Mouse (Mus musculus): ENCODE results near the gene Atxn2l. TPM values are rescaled to one million over a fixed set of nuclear protein-coding genes. Genes with fewer than 3 reads are reported as not detected.
A peak's percentile ranks its signal among the peaks of the same experiment; 100 is the strongest.

The Atxn2l gene
- polyA plus RNA-seq, 1 experiment = 208 TPM

- TF ChIP-seq CTCF (IDR thresholded peaks at IDR 0.05; ENCODE audit: extremely low read depth, insufficient read depth, insufficient read length, insufficient replicate concordance) (peak; percentile 36; the same call in 1 of the 2 replicates), POLR2A (IDR thresholded peaks at IDR 0.05; ENCODE audit: low read depth, low read length) (peak; percentile 77)
- no peaks in the 10 kb centered on the region for H3K27me3 ChIP-seq (ENCODE audit: control insufficient read depth, insufficient read depth, low read length)
- peak within 1 kb of the TSS; percentile 84 for H3K4me3 ChIP-seq (ENCODE audit: extremely low read depth, insufficient read depth, insufficient read length)
- peaks cover 4% of the 10 kb centered on the region for H3K36me3 ChIP-seq (ENCODE audit: control insufficient read depth, insufficient read depth, low read length)
- peak within 1 kb of the TSS; percentile 97 for H3K27ac ChIP-seq (ENCODE audit: insufficient read depth, low read length)
- H3K4me1 ChIP-seq (ENCODE audit: control insufficient read depth, insufficient read depth, insufficient read length) = peaks cover 23% of the 10 kb centered on the region; the same call in 1 of the 2 replicates
- peak; percentile 82 to 85 for DNase-seq (ENCODE audit: low read depth in 1 of 2, low spot score in 2 of 2)
- WGBS = under 1% methylated on average over 53 of the region's 53 CpGs
Observed at GRCm38 (mm10) chr7:126474993-126475581, 28.1 kb downstream of the Atxn2l start, which contains the start of gene Sh2b1. Gene Sh2b1, minus strand, starts transcription at chr7:126475424.

GRCm38 (mm10) chr7:126474486-126474955 lies 28.7 kb downstream of the Atxn2l start:
- Histone ChIP-seq H3K27me3 (ENCODE audit: control insufficient read depth, insufficient read depth, low read length) (no peaks in the 10 kb centered on the region), H3K36me3 (ENCODE audit: control insufficient read depth, insufficient read depth, low read length) (peaks cover 4% of the 10 kb centered on the region), H3K27ac (ENCODE audit: insufficient read depth, low read length) (peak overlapping the region; percentile 97; the same call in 1 of the 2 replicates), H3K4me3 (ENCODE audit: extremely low read depth, insufficient read depth, insufficient read length) (peak overlapping the region; percentile 84), H3K4me1 (ENCODE audit: control insufficient read depth, insufficient read depth, insufficient read length) (peaks cover 23% of the 10 kb centered on the region; the same call in 1 of the 2 replicates)
- 1% methylated on average over 26 of the region's 27 CpGs for WGBS
- DNase-seq (ENCODE audit: low read depth in 1 of 2, low spot score in 2 of 2) = no peak
- TF ChIP-seq CTCF (IDR thresholded peaks at IDR 0.05; ENCODE audit: extremely low read depth, insufficient read depth, insufficient read length, insufficient replicate concordance) = no peak
- no peak for TF ChIP-seq POLR2A (IDR thresholded peaks at IDR 0.05; ENCODE audit: low read depth, low read length)

GRCm38 (mm10) chr7:126473470-126474086 lies 29.7 kb downstream of the Atxn2l start:
- no peak for DNase-seq (ENCODE audit: low read depth in 1 of 2, low spot score in 2 of 2)
- Histone ChIP-seq H3K4me1 (ENCODE audit: control insufficient read depth, insufficient read depth, insufficient read length) (peaks cover 23% of the 10 kb centered on the region; the same call in 1 of the 2 replicates), H3K27me3 (ENCODE audit: control insufficient read depth, insufficient read depth, low read length) (no peaks in the 10 kb centered on the region), H3K27ac (ENCODE audit: insufficient read depth, low read length) (no peak overlapping the region), H3K4me3 (ENCODE audit: extremely low read depth, insufficient read depth, insufficient read length) (no peak overlapping the region), H3K36me3 (ENCODE audit: control insufficient read depth, insufficient read depth, low read length) (peaks cover 12% of the 10 kb centered on the region)
- WGBS = 60% methylated on average over 9 of the region's 9 CpGs
- no peak for TF ChIP-seq POLR2A (IDR thresholded peaks at IDR 0.05; ENCODE audit: low read depth, low read length)
- no peak for TF ChIP-seq CTCF (IDR thresholded peaks at IDR 0.05; ENCODE audit: extremely low read depth, insufficient read depth, insufficient read length, insufficient replicate concordance)

- Histone ChIP-seq H3K4me3 (ENCODE audit: extremely low read depth, insufficient read depth, insufficient read length) (no peak overlapping the region), H3K4me1 (ENCODE audit: control insufficient read depth, insufficient read depth, insufficient read length) (peaks cover 23% of the 10 kb centered on the region; the same call in 1 of the 2 replicates), H3K36me3 (ENCODE audit: control insufficient read depth, insufficient read depth, low read length) (peaks cover 15% of the 10 kb centered on the region), H3K27ac (ENCODE audit: insufficient read depth, low read length) (peak overlapping the region; percentile 63), H3K27me3 (ENCODE audit: control insufficient read depth, insufficient read depth, low read length) (no peaks in the 10 kb centered on the region)
- WGBS = 23% methylated on average over 16 of the region's 16 CpGs
- no peak for DNase-seq (ENCODE audit: low read depth in 1 of 2, low spot score in 2 of 2)
- TF ChIP-seq POLR2A (IDR thresholded peaks at IDR 0.05; ENCODE audit: low read depth, low read length) = no peak
- TF ChIP-seq CTCF (IDR thresholded peaks at IDR 0.05; ENCODE audit: extremely low read depth, insufficient read depth, insufficient read length, insufficient replicate concordance) = no peak
Observed at GRCm38 (mm10) chr7:126472713-126473112, 30.5 kb downstream of the Atxn2l start.

GRCm38 (mm10) chr7:126472306-126472705 lies 30.9 kb downstream of the Atxn2l start:
- DNase-seq (ENCODE audit: low read depth in 1 of 2, low spot score in 2 of 2) = peak in 1 of 2 experiments; percentile 50
- 9% methylated on average over 13 of the region's 13 CpGs for WGBS
- H3K27ac ChIP-seq (ENCODE audit: insufficient read depth, low read length) = peak overlapping the region; percentile 63
- TF ChIP-seq POLR2A (IDR thresholded peaks at IDR 0.05; ENCODE audit: low read depth, low read length) (no peak), CTCF (IDR thresholded peaks at IDR 0.05; ENCODE audit: extremely low read depth, insufficient read depth, insufficient read length, insufficient replicate concordance) (no peak)
- peaks cover 17% of the 10 kb centered on the region for H3K36me3 ChIP-seq (ENCODE audit: control insufficient read depth, insufficient read depth, low read length)
- H3K4me3 ChIP-seq (ENCODE audit: extremely low read depth, insufficient read depth, insufficient read length) = no peak overlapping the region; the same call in 1 of the 2 replicates
- H3K27me3 ChIP-seq (ENCODE audit: control insufficient read depth, insufficient read depth, low read length) = no peaks in the 10 kb centered on the region
- H3K4me1 ChIP-seq (ENCODE audit: control insufficient read depth, insufficient read depth, insufficient read length) = peaks cover 23% of the 10 kb centered on the region; the same call in 1 of the 2 replicates

- Histone ChIP-seq H3K4me3 (ENCODE audit: extremely low read depth, insufficient read depth, insufficient read length) (no peak overlapping the region; the same call in 1 of the 2 replicates), H3K27me3 (ENCODE audit: control insufficient read depth, insufficient read depth, low read length) (no peaks in the 10 kb centered on the region), H3K27ac (ENCODE audit: insufficient read depth, low read length) (peak overlapping the region; percentile 63), H3K4me1 (ENCODE audit: control insufficient read depth, insufficient read depth, insufficient read length) (peaks cover 23% of the 10 kb centered on the region; the same call in 1 of the 2 replicates), H3K36me3 (ENCODE audit: control insufficient read depth, insufficient read depth, low read length) (peaks cover 21% of the 10 kb centered on the region)
- WGBS = 23% methylated on average over 4 of the region's 4 CpGs
- TF ChIP-seq CTCF (IDR thresholded peaks at IDR 0.05; ENCODE audit: extremely low read depth, insufficient read depth, insufficient read length, insufficient replicate concordance) (no peak), POLR2A (IDR thresholded peaks at IDR 0.05; ENCODE audit: low read depth, low read length) (no peak)
- DNase-seq (ENCODE audit: low read depth in 1 of 2, low spot score in 2 of 2) = no peak
Observed at GRCm38 (mm10) chr7:126471853-126472252, 31.4 kb downstream of the Atxn2l start.

Measured in spleen, adult 2 months (tissue).